Mouse (Mus musculus): ENCODE measurements at regions not wholly inside any gene's neighbourhood (a gene's known extent, or its start where the extent isn't known, plus 50 kb on each side); places are given as distances from the start of the nearest gene placed in this dataset.

DNA sequence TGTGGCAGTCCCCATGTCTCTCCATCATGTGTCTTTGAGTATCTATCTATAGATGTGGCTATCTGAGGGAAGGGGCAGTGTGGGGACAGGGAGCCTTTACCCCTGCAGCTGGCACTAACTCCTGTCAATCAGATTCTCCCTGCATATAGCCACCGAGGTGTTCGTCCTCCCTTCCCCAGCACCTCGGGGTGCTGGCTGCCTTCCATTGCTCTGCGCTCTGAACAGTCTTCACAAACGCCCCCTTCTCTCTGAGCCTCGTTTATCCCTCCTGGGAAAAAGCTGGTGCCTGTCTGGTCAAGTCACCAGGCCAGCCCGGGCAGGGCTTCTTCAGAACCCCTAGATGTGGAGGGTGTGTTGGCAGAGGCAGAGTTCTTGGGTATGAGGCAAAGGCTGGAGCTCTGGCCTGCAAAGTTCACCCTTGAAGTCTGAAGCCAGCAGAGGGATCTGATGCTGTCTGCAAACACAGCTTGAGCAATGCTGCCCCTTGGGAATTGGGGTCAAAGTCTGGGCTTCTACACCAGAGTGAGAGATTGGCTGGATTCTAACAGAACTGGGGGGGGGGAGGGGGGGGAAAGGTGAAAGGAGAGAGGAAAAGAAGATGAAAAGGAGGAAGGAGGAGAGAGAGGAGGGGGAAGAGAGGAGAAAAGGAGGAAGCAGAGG is 175.5 kb upstream of the Igsf21 start:
- no peak for DNase-seq (ENCODE audit: low spot score)
- Histone ChIP-seq H3K27me3 (ENCODE audit: insufficient read depth, poor library complexity, severe bottlenecking) (no peaks in the 10 kb centered on the region), H3K4me3 (no peak overlapping the region), H3K36me3 (no peaks in the 10 kb centered on the region), H3K4me1 (peaks cover 43% of the 10 kb centered on the region), H3K9me3 (no peaks in the 10 kb centered on the region), H3K27ac (no peak overlapping the region)
- 62% methylated on average over 7 of the region's 7 CpGs for WGBS

DNA sequence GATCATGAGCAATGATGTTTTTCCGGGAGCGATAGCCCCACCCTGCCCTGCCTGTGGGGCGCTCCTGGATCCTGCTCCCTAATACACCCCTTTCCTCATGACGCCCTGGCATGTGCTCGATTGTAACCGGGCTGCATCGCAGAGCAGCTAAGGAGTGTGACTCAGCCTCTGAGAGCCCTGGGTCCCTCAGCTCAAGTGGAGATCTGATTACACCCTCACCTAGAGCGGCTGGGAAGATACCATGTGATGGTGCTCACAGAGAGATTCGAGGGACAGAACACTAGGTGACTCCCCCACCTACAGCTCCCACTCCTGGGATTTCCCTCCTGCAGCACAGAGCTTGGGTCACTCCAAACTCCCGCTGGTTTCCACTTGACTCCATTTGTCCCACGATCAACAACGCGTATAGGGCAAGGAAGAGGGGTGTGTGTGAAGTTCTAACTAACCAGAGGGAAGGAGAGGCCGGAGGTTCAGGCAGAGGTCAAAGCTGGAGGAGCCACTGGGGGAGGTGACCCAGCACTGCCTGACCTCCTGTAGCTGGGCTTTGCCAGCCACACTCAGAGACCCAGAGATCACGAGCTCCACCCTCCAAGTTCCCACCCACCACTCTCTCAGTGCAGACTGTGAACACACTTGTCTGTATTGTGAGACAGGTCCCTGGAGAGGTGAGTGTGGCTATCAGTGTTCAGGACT is 173.3 kb upstream of the Igsf21 start:
- 0 out of 2 replicates have a peak overlapping the region, but pooled peaks have one; percentile 5 for H3K4me3 ChIP-seq
- no peak for DNase-seq (ENCODE audit: low spot score)
- H3K4me1 ChIP-seq = peaks cover 30% of the 10 kb centered on the region
- H3K27ac ChIP-seq = peak overlapping the region; percentile 25
- no peaks in the 10 kb centered on the region for H3K9me3 ChIP-seq
- H3K36me3 ChIP-seq = no peaks in the 10 kb centered on the region
- H3K27me3 ChIP-seq (ENCODE audit: insufficient read depth, poor library complexity, severe bottlenecking) = no peaks in the 10 kb centered on the region
- WGBS = 33% methylated on average over 15 of the region's 15 CpGs

DNA sequence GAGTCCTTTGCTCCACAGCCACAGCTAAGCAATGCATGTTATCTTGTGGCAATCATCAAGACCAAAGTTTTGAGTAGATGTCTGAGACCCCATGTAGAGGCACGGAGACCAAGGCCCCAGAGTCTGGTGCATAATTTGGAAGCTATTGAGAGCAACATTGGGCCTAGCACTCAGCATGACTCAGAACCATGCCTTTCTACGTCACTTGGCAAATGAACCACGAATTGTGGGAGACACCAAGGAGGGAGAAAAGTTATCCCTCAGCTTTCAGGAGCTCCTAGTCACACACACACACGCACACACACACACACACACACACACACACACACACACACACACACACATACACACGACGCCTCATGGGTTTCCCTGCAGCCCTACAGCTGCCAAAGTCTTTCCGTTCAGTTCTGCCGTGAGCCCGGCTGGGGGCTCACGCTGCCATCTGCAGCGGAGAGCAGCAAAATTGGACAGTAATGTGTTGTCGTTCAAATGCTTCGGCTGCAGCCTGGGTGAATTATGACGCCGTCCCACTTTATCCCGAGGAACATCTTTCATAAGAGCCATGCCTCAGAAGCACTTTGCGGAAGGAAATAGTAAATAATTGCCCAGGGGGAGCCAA is 165.8 kb upstream of the Igsf21 start:
- Histone ChIP-seq H3K27ac (no peak overlapping the region), H3K36me3 (no peaks in the 10 kb centered on the region), H3K4me1 (peaks cover 4% of the 10 kb centered on the region; the same call in 1 of the 2 replicates), H3K4me3 (no peak overlapping the region), H3K9me3 (no peaks in the 10 kb centered on the region), H3K27me3 (ENCODE audit: insufficient read depth, poor library complexity, severe bottlenecking) (no peaks in the 10 kb centered on the region)
- WGBS = 83% methylated on average over 17 of the region's 17 CpGs
- no peak for DNase-seq (ENCODE audit: low spot score)

DNA sequence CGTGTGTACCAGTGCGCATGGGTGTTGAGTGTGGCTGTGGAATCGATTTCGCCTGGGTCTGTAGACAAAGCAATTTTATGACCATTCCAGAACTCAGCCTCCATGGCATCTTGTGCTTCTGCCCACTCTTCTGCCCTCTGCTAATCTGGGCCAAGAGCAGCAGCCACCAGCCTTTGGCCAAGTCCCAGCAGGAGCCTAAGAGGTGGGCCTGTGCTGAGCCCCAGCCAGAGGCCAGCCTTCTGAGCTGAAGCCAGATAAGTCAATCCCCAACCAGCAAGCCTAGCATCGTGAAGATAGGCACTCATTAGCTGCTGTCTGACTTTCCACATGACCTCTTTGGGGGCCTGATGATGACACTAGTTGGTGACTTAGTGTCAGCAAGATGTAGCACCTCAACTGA is 161.9 kb upstream of the Igsf21 start:
- WGBS = 87% methylated on average over 5 of the region's 5 CpGs
- H3K27ac ChIP-seq = no peak overlapping the region

DNA sequence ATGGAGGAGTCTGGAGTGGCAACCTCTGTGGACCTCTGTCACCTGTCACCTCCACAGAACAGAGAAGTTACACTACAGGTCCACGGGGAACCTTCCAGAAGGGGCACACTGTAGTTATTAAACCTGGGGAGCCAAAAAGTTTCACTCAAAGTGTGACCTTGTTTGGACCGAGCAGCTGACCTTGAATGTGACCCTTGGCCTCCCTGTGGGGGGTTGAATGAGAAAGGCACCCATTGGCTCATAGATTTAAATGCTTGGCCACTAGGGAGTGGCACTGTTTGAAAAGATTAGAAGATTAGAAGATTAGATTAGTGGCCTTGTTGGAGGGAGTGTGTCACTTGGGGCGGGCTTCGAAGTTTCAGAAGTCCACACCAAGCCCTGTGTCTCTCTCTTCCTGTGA is 160.3 kb upstream of the Igsf21 start:
- DNase-seq (ENCODE audit: low spot score) = no peak
- Histone ChIP-seq H3K9me3 (no peaks in the 10 kb centered on the region), H3K4me3 (no peak overlapping the region), H3K4me1 (peaks cover 19% of the 10 kb centered on the region), H3K36me3 (no peaks in the 10 kb centered on the region), H3K27ac (peak overlapping the region; percentile 63), H3K27me3 (ENCODE audit: insufficient read depth, poor library complexity, severe bottlenecking) (no peaks in the 10 kb centered on the region)
- 53% methylated on average over 4 of the region's 4 CpGs for WGBS

More for the DNA sequence above, 161.9 kb upstream of the Igsf21 start:
- no peaks in the 10 kb centered on the region for H3K27me3 ChIP-seq (ENCODE audit: insufficient read depth, poor library complexity, severe bottlenecking)
- no peak overlapping the region for H3K4me3 ChIP-seq
- H3K36me3 ChIP-seq = no peaks in the 10 kb centered on the region
- DNase-seq (ENCODE audit: low spot score) = no peak
- peaks cover 22% of the 10 kb centered on the region for H3K4me1 ChIP-seq
- no peaks in the 10 kb centered on the region for H3K9me3 ChIP-seq

DNA sequence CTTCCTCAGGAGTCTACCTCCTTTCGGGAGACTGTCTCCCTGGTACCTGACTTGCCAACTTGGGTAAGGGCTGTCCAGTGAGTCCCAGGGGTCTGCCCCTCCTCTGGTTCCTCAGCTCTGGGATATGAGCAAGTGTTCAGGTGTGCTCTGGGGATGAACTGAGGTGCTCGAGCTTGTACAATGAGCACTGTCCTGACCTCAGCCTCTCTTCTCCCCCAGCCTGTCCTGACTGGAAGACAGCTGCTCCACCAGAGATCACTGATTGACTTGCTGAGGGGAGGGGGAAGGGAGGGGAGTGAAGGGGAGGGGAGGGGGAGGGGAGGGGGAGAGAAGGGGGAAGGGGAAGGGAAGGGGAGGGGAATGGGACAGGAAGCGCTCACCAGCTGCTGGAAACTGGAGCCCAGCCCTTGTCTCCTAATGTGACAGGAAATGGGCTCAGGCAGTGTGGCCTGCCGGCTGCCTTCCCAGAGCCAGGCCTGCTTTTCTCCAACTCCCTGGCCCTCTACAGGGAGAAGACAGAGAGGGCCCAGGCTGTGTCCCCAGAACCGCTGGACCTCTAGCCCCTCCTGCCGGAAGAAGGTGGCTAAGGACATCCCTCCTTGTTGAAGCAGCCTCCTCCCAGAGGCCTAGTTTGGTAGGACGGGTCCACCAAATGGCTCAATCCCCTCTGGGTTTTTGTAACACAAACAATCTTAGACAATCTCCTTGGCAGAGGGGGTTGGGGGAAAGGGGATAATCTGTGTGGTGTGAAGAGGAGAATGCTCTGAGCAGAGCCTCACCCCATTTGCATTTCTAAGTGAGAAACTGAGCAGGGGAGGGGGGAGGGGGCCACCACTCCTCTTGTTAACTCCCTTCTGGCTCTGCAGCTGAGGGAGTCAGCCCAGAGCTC is 159.7 kb upstream of the Igsf21 start:
- H3K9me3 ChIP-seq = no peaks in the 10 kb centered on the region
- H3K4me1 ChIP-seq = peaks cover 19% of the 10 kb centered on the region
- no peaks in the 10 kb centered on the region for H3K27me3 ChIP-seq (ENCODE audit: insufficient read depth, poor library complexity, severe bottlenecking)
- peak; percentile 80 for DNase-seq (ENCODE audit: low spot score)
- peak overlapping the region; percentile 63 for H3K27ac ChIP-seq
- no peak overlapping the region for H3K4me3 ChIP-seq
- WGBS = 19% methylated on average over 7 of the region's 7 CpGs
- no peaks in the 10 kb centered on the region for H3K36me3 ChIP-seq

DNA sequence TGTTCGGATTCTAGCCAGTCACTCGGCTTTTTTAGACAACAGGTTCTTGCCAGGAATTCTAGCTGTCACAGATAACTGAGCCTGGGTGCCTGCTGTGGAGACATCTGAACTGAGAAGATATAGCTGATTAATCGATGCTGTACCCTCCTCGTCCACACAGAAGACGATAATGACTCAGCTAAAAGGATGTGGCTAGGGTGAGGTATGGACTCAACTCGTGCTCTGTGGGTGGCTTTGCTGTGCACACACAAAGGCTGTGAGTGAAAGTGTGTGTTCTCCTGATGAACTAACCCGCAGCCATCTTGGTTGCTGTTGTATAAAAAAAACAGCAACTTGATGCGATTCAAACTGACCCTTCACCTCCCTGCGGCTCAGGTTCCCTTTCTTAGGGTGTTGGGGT is 158.8 kb upstream of the Igsf21 start:
- H3K27me3 ChIP-seq (ENCODE audit: insufficient read depth, poor library complexity, severe bottlenecking) = no peaks in the 10 kb centered on the region
- 59% methylated on average over 9 of the region's 9 CpGs for WGBS
- no peak overlapping the region for H3K27ac ChIP-seq
- no peaks in the 10 kb centered on the region for H3K9me3 ChIP-seq
- H3K4me1 ChIP-seq = peaks cover 19% of the 10 kb centered on the region
- DNase-seq (ENCODE audit: low spot score) = no peak
- H3K4me3 ChIP-seq = no peak overlapping the region
- no peaks in the 10 kb centered on the region for H3K36me3 ChIP-seq

DNA sequence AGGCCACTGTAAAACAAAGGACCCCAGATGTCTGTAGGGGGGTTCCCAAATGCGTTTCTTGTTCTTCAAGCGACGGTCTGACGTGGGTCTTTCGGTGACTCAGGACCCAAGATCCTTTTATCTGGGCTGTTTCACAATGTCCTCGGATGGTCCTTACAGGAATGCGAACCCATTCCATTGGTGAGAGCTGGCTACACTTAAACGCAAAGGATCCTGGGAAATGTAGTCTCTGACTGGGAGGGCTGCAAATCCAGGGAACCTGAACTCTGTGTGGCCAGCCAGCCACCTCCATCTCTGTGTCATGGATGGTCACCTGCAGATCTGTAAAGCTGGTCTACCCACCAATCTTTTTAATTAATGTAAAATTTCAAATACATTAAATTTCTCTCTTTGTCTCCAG is 156.5 kb upstream of the Igsf21 start:
- 35% methylated on average over 8 of the region's 8 CpGs for WGBS
- no peak for DNase-seq (ENCODE audit: low spot score)
- no peaks in the 10 kb centered on the region for H3K36me3 ChIP-seq
- no peaks in the 10 kb centered on the region for H3K9me3 ChIP-seq
- H3K4me1 ChIP-seq = peaks cover 19% of the 10 kb centered on the region
- no peak overlapping the region for H3K27ac ChIP-seq
- no peak overlapping the region for H3K4me3 ChIP-seq
- H3K27me3 ChIP-seq (ENCODE audit: insufficient read depth, poor library complexity, severe bottlenecking) = 0 out of 2 replicates have a peak, but pooled peaks cover 8% of the 10 kb centered on the region

DNA sequence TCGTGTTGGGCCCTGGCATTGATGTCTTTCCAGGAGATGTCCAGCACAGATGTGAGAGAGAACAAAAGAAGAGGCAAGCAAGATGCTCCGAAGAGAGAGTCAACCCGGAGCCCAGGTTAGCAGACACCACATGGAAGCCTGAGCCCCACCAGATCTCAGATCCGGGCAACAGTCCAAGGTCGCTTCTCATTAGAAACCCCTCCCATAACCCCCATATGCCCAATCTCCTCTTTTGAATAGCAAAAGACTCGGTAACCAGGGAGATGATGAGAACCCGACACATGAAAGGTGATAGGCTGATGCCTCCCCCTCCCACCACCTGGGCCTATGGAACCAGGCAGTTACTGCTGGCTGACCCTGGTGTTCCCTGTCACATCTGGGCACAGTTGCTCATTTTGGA is 155.7 kb upstream of the Igsf21 start:
- H3K4me3 ChIP-seq = no peak overlapping the region
- H3K4me1 ChIP-seq = peaks cover 17% of the 10 kb centered on the region
- 78% methylated on average over 7 of the region's 7 CpGs for WGBS
- DNase-seq (ENCODE audit: low spot score) = no peak
- H3K36me3 ChIP-seq = no peaks in the 10 kb centered on the region
- H3K9me3 ChIP-seq = no peaks in the 10 kb centered on the region
- H3K27me3 ChIP-seq (ENCODE audit: insufficient read depth, poor library complexity, severe bottlenecking) = 0 out of 2 replicates have a peak, but pooled peaks cover 12% of the 10 kb centered on the region
- H3K27ac ChIP-seq = no peak overlapping the region

DNA sequence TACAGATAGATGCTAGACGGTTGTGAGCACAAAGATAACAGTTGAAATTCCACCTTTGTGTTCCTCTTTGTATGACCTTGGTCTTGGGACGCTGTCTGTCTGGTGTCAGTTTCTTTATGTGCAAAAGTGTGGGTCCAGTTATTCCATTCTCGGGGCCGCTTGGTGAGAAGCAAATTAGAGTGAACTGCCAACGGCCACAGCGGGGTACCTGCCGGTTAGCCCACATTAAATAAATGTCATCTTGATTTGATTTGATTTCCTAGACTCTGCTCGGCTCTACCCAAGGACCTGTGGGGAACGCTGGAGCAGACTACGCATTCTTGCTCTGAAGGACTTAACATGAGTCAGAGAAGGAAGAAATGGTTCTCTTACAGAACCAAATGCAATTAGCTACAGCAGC is 155.0 kb upstream of the Igsf21 start:
- DNase-seq (ENCODE audit: low spot score) = no peak
- WGBS = 85% methylated on average over 10 of the region's 10 CpGs
- Histone ChIP-seq H3K4me3 (no peak overlapping the region), H3K36me3 (no peaks in the 10 kb centered on the region), H3K27me3 (ENCODE audit: insufficient read depth, poor library complexity, severe bottlenecking) (0 out of 2 replicates have a peak, but pooled peaks cover 13% of the 10 kb centered on the region), H3K4me1 (peaks cover 10% of the 10 kb centered on the region), H3K9me3 (no peaks in the 10 kb centered on the region), H3K27ac (no peak overlapping the region)

DNA sequence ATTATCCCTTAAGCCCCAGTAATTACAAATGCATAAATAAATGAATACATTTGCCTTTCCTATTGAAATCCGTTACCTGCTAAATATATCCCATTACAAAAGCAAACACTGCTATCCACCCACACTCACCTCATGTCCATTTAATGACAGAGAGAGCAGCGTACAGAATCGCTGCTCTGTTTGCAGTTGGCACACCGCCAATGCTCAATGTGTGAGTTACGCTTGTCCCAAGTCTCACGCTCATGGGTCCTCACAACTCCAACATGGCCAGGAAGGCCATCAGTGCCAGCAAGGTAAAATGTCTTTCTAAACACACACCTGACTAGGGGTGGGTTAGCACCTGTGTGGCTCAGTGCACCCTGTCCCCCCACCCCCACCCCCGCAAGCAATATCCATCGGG is 150.0 kb upstream of the Igsf21 start:
- peaks cover 26% of the 10 kb centered on the region; the same call in 1 of the 2 replicates for H3K27me3 ChIP-seq (ENCODE audit: insufficient read depth, poor library complexity, severe bottlenecking)
- peaks cover 7% of the 10 kb centered on the region; the same call in 1 of the 2 replicates for H3K4me1 ChIP-seq
- DNase-seq (ENCODE audit: low spot score) = no peak
- 82% methylated on average over 8 of the region's 8 CpGs for WGBS
- no peaks in the 10 kb centered on the region for H3K9me3 ChIP-seq
- no peak overlapping the region for H3K4me3 ChIP-seq
- no peak overlapping the region for H3K27ac ChIP-seq
- no peaks in the 10 kb centered on the region for H3K36me3 ChIP-seq

DNA sequence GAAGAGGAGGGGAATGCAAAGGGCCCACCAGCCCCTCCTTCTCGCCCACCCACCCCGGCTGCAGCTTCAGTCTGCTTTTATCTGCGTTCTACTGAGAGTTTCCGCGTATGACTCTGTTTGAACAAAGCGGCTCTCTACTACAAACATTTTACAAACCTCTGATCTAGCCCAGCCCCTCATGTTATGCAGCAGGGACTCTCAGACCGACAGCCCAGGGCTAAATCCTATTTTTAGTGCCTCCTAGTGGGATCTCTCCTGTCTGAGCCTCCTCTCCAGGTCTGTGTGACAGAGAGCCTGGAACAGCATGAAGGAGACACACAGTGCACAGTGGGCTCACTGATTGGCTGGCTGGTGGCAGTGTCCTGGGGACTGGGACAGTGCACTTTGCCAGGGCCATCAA is 145.7 kb upstream of the Igsf21 start:
- peaks cover 19% of the 10 kb centered on the region for H3K4me1 ChIP-seq
- DNase-seq (ENCODE audit: low spot score) = no peak
- no peak overlapping the region for H3K27ac ChIP-seq
- H3K27me3 ChIP-seq (ENCODE audit: insufficient read depth, poor library complexity, severe bottlenecking) = peaks cover 19% of the 10 kb centered on the region; the same call in 1 of the 2 replicates
- H3K4me3 ChIP-seq = no peak overlapping the region
- 36% methylated on average over 7 of the region's 7 CpGs for WGBS
- no peaks in the 10 kb centered on the region for H3K9me3 ChIP-seq
- H3K36me3 ChIP-seq = no peaks in the 10 kb centered on the region

Data from heart, embryonic 10.5 days (tissue).